18 mouse cellular contexts compared by ENCODE assay signal in genomic region chr2:104253341-104253740, GRCm38 (mm10).
"Had no signal": no experiment of that assay in that cellular context is flagged by ENCODE, and none has a peak within 500 bp of the region (broad histone marks: within the 10 kb centered on the region; RNA-seq: fewer than 3 reads in every experiment).

No protein-coding gene starts in this region.

- H3K27ac ChIP-seq: midbrain, embryonic 10.5 days; midbrain, embryonic 12.5 days; neural tube, embryonic 13.5 days; neural tube, embryonic 15.5 days had no signal

- H3K4me3 ChIP-seq: midbrain, embryonic 10.5 days; midbrain, embryonic 12.5 days; myocyte; neural tube, embryonic 13.5 days; neural tube, embryonic 15.5 days had no signal

- ATAC-seq: midbrain, embryonic 16.5 days had no signal

- DNase-seq: lung, adult 18-20 months; lung, embryonic 14.5 days; lung, postnatal 10 days; lung, postnatal 4 days; midbrain, embryonic 14.5 days; retina, postnatal 1 day; right cerebral cortex, postnatal 25 days; right cerebral cortex, postnatal 4 days; spleen, adult 18-20 months; thymus, adult 18-20 months; thymus, postnatal 14 days; thymus, postnatal 36 days had no signal
